Mouse (Mus musculus) lung, postnatal 0 days (tissue): ENCODE data around the gene Hspa12b.

Experiments used
- CTCF ChIP-seq: IDR thresholded peaks from 2 replicates; pipeline ENCODE4 v1.5.1; 2016; ENCODE audit warnings: antibody characterized with exemption, mild to moderate bottlenecking
- EP300 ChIP-seq: IDR thresholded peaks from 2 replicates; pipeline ENCODE4 v1.6.1; 2016; ENCODE audit warnings: antibody characterized with exemption, mild to moderate bottlenecking, control low read depth

GRCm38 (mm10) chr2:131134826-131135400 is 7.8 kb downstream of the Hspa12b start:
- TF ChIP-seq CTCF (no peak), EP300 (no peak)
